ENCODE assay signal across 13 mouse cellular contexts in the genomic region with DNA sequence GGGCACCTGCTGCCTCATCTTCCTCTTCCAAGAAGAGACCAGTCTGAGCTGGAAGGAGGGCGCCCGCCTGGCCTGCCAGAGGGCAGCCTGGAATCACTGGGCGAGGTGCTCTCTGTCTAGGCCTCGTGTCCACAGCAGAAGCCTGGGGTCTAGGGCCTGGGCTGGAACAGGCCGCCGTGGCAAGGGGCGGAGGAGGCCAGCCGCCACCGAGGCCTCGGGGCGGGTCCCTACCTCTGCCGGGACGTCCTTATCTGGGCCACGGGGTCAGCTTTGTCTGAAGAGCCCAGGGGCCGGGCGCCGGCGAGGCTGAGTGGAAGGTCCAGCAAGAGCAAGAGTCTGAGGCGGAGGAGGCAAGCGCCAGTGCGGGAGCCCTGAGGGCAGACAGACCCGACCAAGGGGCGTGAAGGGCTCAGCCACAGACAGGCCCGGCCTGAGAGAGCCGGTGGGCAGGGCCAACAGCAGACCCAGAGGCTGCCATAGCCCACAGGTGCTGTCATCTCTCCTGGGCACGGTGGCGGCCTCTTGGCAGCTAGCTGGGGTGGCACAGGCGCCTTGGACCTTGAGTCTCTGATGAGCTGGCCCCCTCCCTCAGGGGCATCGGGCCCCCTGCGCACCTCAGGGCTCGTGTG. TPM values are rescaled to one million over a fixed set of nuclear protein-coding genes. Genes with fewer than 3 reads are reported as not detected.
DNase-seq lines count a peak whose midpoint lies in the region; ATAC-seq lines count a peak whose summit lies in the region.
"Had no signal": no experiment of that assay in that cellular context is flagged by ENCODE, and none has a peak within 500 bp of the region (broad histone marks: within the 10 kb centered on the region; RNA-seq: fewer than 3 reads in every experiment).

No protein-coding gene starts in this region.

- no peak for DNase-seq in heart, adult 8-10 months (ENCODE audit: low spot score)
- DNase-seq in lung, adult 18-20 months: no peak
- DNase-seq in layer of hippocampus, adult 9-11 months: no peak
- DNase-seq in urinary bladder, postnatal 25 days (ENCODE audit: low spot score): no peak
- DNase-seq: adrenal gland, adult 2 months; heart, postnatal 14 days; kidney, postnatal 25 days; lung, adult 2 months; right cerebral cortex, postnatal 4 days had no signal

- no peaks in the 10 kb centered on the region for H3K4me1 ChIP-seq in heart, embryonic 15.5 days (replicated peaks)
- H3K4me1 ChIP-seq in lung, embryonic 16.5 days (replicated peaks; ENCODE audit: control insufficient read depth, insufficient read depth, low read length): no peaks in the 10 kb centered on the region
- no peaks in the 10 kb centered on the region for H3K4me1 ChIP-seq in embryonic facial prominence, embryonic 13.5 days
- no peaks in the 10 kb centered on the region for H3K4me1 ChIP-seq in liver, embryonic 15.5 days (replicated peaks)

- 69% methylated on average over 27 of the region's 31 CpGs for WGBS in heart, embryonic 15.5 days
- WGBS in lung, embryonic 16.5 days: 67% methylated on average over 29 of the region's 31 CpGs
- WGBS in embryonic facial prominence, embryonic 13.5 days: 88% methylated on average over 31 of the region's 31 CpGs
- 74% methylated on average over 31 of the region's 31 CpGs for WGBS in liver, embryonic 15.5 days (ENCODE audit: insufficient replicate concordance)

- peak; percentile 35 for ATAC-seq in heart, embryonic 15.5 days (replicated peaks; ENCODE audit: insufficient number of reproducible peaks, insufficient read depth, low FRiP score, low read depth)
- ATAC-seq in lung, embryonic 16.5 days (ENCODE audit: low read depth): peak; percentile 19; the same call in 1 of the 2 replicates
- ATAC-seq in embryonic facial prominence, embryonic 13.5 days (ENCODE audit: insufficient number of reproducible peaks, insufficient read depth, low FRiP score, low TSS enrichment, low read depth): peak; percentile 46; the same call in 1 of the 2 replicates
- ATAC-seq in liver, embryonic 15.5 days (ENCODE audit: insufficient read depth): peak; percentile 32; the same call in 1 of the 2 replicates

- no peaks in the 10 kb centered on the region for H3K27me3 ChIP-seq in heart, embryonic 15.5 days
- no peaks in the 10 kb centered on the region for H3K27me3 ChIP-seq in lung, embryonic 16.5 days (ENCODE audit: control insufficient read depth, insufficient read depth, low read depth, low read length)
- no peaks in the 10 kb centered on the region for H3K27me3 ChIP-seq in embryonic facial prominence, embryonic 13.5 days
- H3K27me3 ChIP-seq in liver, embryonic 15.5 days: no peaks in the 10 kb centered on the region

- no peak overlapping the region for H3K9ac ChIP-seq in heart, embryonic 15.5 days
- no peak overlapping the region for H3K9ac ChIP-seq in lung, embryonic 16.5 days (ENCODE audit: low read length)
- no peak overlapping the region for H3K9ac ChIP-seq in embryonic facial prominence, embryonic 13.5 days
- H3K9ac ChIP-seq in liver, embryonic 15.5 days: no peak overlapping the region

- H3K36me3 ChIP-seq in heart, embryonic 15.5 days: peaks cover 88% of the 10 kb centered on the region
- peaks cover 50% of the 10 kb centered on the region for H3K36me3 ChIP-seq in lung, embryonic 16.5 days (ENCODE audit: control insufficient read depth, insufficient read depth, low read length)
- H3K36me3 ChIP-seq in embryonic facial prominence, embryonic 13.5 days: peaks cover 88% of the 10 kb centered on the region
- H3K36me3 ChIP-seq in liver, embryonic 15.5 days (replicated peaks): peaks cover 95% of the 10 kb centered on the region

- no peaks in the 10 kb centered on the region for H3K9me3 ChIP-seq in heart, embryonic 15.5 days (replicated peaks)
- no peaks in the 10 kb centered on the region for H3K9me3 ChIP-seq in lung, embryonic 16.5 days (ENCODE audit: control insufficient read depth, low read length)
- H3K9me3 ChIP-seq in embryonic facial prominence, embryonic 13.5 days: no peaks in the 10 kb centered on the region
- no peaks in the 10 kb centered on the region for H3K9me3 ChIP-seq in liver, embryonic 15.5 days (replicated peaks)

- H3K27ac ChIP-seq in heart, embryonic 15.5 days: no peak overlapping the region
- no peak overlapping the region for H3K27ac ChIP-seq in lung, embryonic 16.5 days (ENCODE audit: low read length)
- H3K27ac ChIP-seq in embryonic facial prominence, embryonic 13.5 days: no peak overlapping the region
- H3K27ac ChIP-seq in liver, embryonic 15.5 days (replicated peaks): no peak overlapping the region

- H3K4me2 ChIP-seq in heart, embryonic 15.5 days: no peak overlapping the region
- H3K4me2 ChIP-seq in lung, embryonic 16.5 days (ENCODE audit: low read depth, low read length): no peak overlapping the region
- no peak overlapping the region for H3K4me2 ChIP-seq in embryonic facial prominence, embryonic 13.5 days
- H3K4me2 ChIP-seq in liver, embryonic 15.5 days: no peak overlapping the region

- no peak overlapping the region for H3K4me3 ChIP-seq in heart, embryonic 15.5 days
- H3K4me3 ChIP-seq in lung, embryonic 16.5 days (ENCODE audit: low read length): no peak overlapping the region
- no peak overlapping the region for H3K4me3 ChIP-seq in embryonic facial prominence, embryonic 13.5 days
- no peak overlapping the region for H3K4me3 ChIP-seq in liver, embryonic 15.5 days (replicated peaks)

RNA-seq across cellular contexts. Expression of gene Akap8, which starts 12.8 kb away (rescaled TPM):
- polyA plus RNA-seq in heart, embryonic 15.5 days (2015; fragmentation: Nextera tagmentation; extraction: Ambion mirVana): 64.8 and 74.3 TPM in 2 replicates
- total RNA-seq in heart, adult 8-10 months (2022): 10 to 100 TPM; 34.6 to 51.5 (median 44.6) TPM
- polyA plus RNA-seq in lung, embryonic 16.5 days (2015; fragmentation: Nextera tagmentation; extraction: Ambion mirVana): 92.9 and 100 TPM in 2 replicates
- polyA plus RNA-seq in embryonic facial prominence, embryonic 13.5 days (2015; fragmentation: Nextera tagmentation; extraction: Ambion mirVana): 120 and 123 TPM in 2 replicates
- polyA plus RNA-seq in liver, embryonic 15.5 days (2015; fragmentation: Nextera tagmentation; extraction: Ambion mirVana): 29.1 and 32.3 TPM in 2 replicates

RNA-seq across cellular contexts. Expression of gene Akap8l, which starts 16.6 kb away (rescaled TPM):
- 88.1 and 98.5 TPM in 2 replicates for polyA plus RNA-seq in heart, embryonic 15.5 days (2015; fragmentation: Nextera tagmentation; extraction: Ambion mirVana)
- 10 to 100 TPM; 41.4 to 55.8 (median 46.3) TPM for total RNA-seq in heart, adult 8-10 months (2022)
- 101 and 108 TPM in 2 replicates for polyA plus RNA-seq in lung, embryonic 16.5 days (2015; fragmentation: Nextera tagmentation; extraction: Ambion mirVana)
- 110 and 113 TPM in 2 replicates for polyA plus RNA-seq in embryonic facial prominence, embryonic 13.5 days (2015; fragmentation: Nextera tagmentation; extraction: Ambion mirVana)
- polyA plus RNA-seq in liver, embryonic 15.5 days (2015; fragmentation: Nextera tagmentation; extraction: Ambion mirVana): 36.1 and 39.1 TPM in 2 replicates

RNA-seq across cellular contexts. Expression of gene Brd4, which starts 49.3 kb away (rescaled TPM):
- 48.8 and 66.7 TPM in 2 replicates for polyA plus RNA-seq in heart, embryonic 15.5 days (2015; fragmentation: Nextera tagmentation; extraction: Ambion mirVana)
- total RNA-seq in heart, adult 8-10 months (2022): 10 to 100 TPM; 48.1 to 61.7 (median 48.7) TPM
- polyA plus RNA-seq in lung, embryonic 16.5 days (2015; fragmentation: Nextera tagmentation; extraction: Ambion mirVana): 70.6 and 83.2 TPM in 2 replicates
- 106 and 117 TPM in 2 replicates for polyA plus RNA-seq in embryonic facial prominence, embryonic 13.5 days (2015; fragmentation: Nextera tagmentation; extraction: Ambion mirVana)
- 31.5 and 34.7 TPM in 2 replicates for polyA plus RNA-seq in liver, embryonic 15.5 days (2015; fragmentation: Nextera tagmentation; extraction: Ambion mirVana)

RNA-seq across cellular contexts. Expression of gene Wiz, which starts 55.5 kb away (rescaled TPM):
- 13.1 and 16.9 TPM in 2 replicates for polyA plus RNA-seq in heart, embryonic 15.5 days (2015; fragmentation: Nextera tagmentation; extraction: Ambion mirVana)
- 10 to 100 TPM; 14.0 to 17.2 (median 15.4) TPM for total RNA-seq in heart, adult 8-10 months (2022)
- 22.6 and 27.0 TPM in 2 replicates for polyA plus RNA-seq in lung, embryonic 16.5 days (2015; fragmentation: Nextera tagmentation; extraction: Ambion mirVana)
- 25.3 and 28.7 TPM in 2 replicates for polyA plus RNA-seq in embryonic facial prominence, embryonic 13.5 days (2015; fragmentation: Nextera tagmentation; extraction: Ambion mirVana)
- 6.2 and 6.7 TPM in 2 replicates for polyA plus RNA-seq in liver, embryonic 15.5 days (2015; fragmentation: Nextera tagmentation; extraction: Ambion mirVana)
